Mouse (Mus musculus) testis, adult 2 months (tissue): ENCODE measurements around the gene AY358078.

Experiments used
- CTCF ChIP-seq: fragments of 200-500 bp; IDR thresholded peaks from 2 replicates; pipeline ENCODE4 v1.5.1; 2012; ENCODE audit warnings: low read depth, mild to moderate bottlenecking, inconsistent platforms, low read length, moderate library complexity; ENCODE audit not compliant: control insufficient read depth, insufficient read depth, insufficient replicate concordance
- POLR2A ChIP-seq: fragments of 200-500 bp; IDR thresholded peaks from 2 replicates; pipeline ENCODE4 v1.6.1; 2012; ENCODE audit warnings: low read depth, mild to moderate bottlenecking, inconsistent platforms, low read length, moderate library complexity; ENCODE audit not compliant: control insufficient read depth

GRCm38 (mm10) chr14:51853399-51853798 lies 53.6 kb downstream of the AY358078 start, which contains the start of gene Ear6:
- TF ChIP-seq POLR2A (no peak), CTCF (no peak)
